Mouse (Mus musculus): ENCODE measurements at regions not wholly inside any gene's neighbourhood (a gene's known extent, or its start where the extent isn't known, plus 50 kb on each side); places are given as distances from the start of the nearest gene placed in this dataset.

- TF ChIP-seq CTCF (IDR thresholded peaks at IDR 0.05; ENCODE audit: insufficient read depth, low read depth, low read length) (no peak), POLR2A (IDR thresholded peaks at IDR 0.05; ENCODE audit: insufficient read depth, low read depth, low read length) (no peak)
Observed at GRCm38 (mm10) chr7:73201330-73201729, 174.0 kb upstream of the Rgma start.
